Mouse (Mus musculus) bone marrow, adult 2 months (tissue): ENCODE measurements at regions not wholly inside any gene's neighbourhood (a gene's known extent, or its start where the extent isn't known, plus 50 kb on each side); places are given as distances from the start of the nearest gene placed in this dataset.

Source experiments
- CTCF ChIP-seq: fragments of 200-500 bp; IDR thresholded peaks from 2 replicates; pipeline ENCODE4 v1.5.1; 2011; ENCODE audit warnings: low read length, control low read depth; ENCODE audit not compliant: control insufficient read depth, insufficient read depth
- POLR2A ChIP-seq: fragments of 200-500 bp; IDR thresholded peaks from 2 replicates; pipeline ENCODE4 v1.6.1; 2011; ENCODE audit warnings: low read depth, mild to moderate bottlenecking, control low read depth, low read length, borderline replicate concordance; ENCODE audit not compliant: control insufficient read depth

- TF ChIP-seq POLR2A (no peak), CTCF (no peak)
These were observed 282.1 kb upstream of the Cxcr4 start for GRCm38 (mm10) chr1:128874190-128874589.
